Mouse (Mus musculus): ENCODE measurements at regions not wholly inside any gene's neighbourhood (a gene's known extent, or its start where the extent isn't known, plus 50 kb on each side); places are given as distances from the start of the nearest gene placed in this dataset.
"Not testable (repeated sequence)": the region's sequence is repeated elsewhere in the genome, so short reads cannot be mapped to it uniquely, and the experiment has no call there.

DNA sequence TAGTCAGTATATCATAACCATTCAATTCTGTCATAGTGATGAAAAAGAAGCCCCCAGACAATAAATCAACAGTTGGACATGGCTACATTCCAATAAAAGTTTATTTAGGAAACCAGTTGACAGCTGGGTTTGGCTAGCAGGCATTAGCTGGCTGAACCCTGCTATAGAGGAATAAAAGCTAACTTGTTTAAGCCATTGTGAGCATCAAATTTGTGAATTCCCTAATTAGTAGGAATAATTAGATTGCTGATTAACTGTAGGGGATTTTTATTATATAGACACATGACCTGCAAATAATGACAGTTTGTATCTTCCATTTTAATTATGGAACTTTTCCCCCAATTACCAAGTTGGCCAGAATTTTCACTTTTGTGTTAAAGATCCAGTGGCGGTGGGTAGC lies 659.8 kb downstream of the Rwdd3 start:
- DNase-seq (ENCODE audit: low spot score in 2 of 2) = no peak

DNA sequence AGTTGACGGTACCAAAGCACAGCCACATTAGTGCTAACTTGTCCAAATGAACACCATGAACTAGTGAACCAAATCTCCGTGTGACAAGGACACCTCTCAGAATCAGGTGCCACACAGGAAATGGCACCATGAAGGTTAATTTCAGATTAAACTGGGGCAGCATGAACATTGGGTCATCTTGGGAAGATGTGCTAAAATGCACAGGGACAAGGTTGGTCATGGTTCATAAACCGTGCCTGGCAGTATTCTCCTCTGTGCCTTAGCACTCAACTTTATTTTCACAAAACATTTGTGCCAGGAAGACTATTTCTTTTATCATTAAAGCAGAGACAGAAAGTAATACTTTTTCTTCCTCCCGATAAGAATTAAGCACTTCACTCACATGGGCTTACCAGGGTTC lies 672.6 kb downstream of the Rwdd3 start:
- no peak for DNase-seq (ENCODE audit: low spot score in 2 of 2)

DNA sequence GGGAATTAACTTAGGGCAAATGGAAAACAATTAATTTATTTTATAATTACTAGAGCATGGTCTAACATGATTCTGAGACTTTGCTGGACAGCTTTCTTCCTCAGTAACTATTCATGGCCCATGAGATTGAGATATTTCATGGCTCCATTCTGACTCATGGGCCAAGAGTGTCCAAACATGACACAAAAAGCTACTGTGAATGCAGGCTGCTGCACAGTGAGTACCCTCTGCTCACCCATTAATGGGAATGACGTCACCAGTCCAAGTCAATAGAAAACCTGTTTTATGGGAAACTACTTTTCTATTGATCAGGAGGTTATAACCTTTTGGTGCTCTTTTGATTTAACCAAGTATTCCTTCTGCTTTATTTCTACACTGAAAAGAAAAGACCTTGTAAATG lies 693.6 kb downstream of the Rwdd3 start:
- DNase-seq (ENCODE audit: low spot score in 2 of 2) = no peak

DNA sequence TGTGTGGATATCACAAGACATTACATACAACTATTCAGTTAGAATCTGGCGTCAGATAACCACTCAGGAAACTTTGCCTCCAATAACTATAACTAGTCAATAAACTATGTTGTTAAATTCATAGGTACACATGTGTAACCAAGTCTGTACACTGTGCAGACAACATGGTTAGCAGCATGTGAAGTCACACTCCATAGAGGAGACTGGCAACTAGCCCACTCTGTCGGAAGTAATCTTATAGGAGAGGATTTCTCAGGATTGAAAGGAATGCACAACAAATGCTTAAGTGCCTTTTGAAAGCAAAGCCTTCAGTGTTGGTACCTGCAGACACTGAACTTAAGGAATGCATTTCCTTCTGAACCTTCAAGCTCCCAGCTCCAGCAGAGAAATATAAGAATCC lies 693.0 kb upstream of the Ptbp2 start:
- no peak for DNase-seq (ENCODE audit: low spot score in 2 of 2)

DNA sequence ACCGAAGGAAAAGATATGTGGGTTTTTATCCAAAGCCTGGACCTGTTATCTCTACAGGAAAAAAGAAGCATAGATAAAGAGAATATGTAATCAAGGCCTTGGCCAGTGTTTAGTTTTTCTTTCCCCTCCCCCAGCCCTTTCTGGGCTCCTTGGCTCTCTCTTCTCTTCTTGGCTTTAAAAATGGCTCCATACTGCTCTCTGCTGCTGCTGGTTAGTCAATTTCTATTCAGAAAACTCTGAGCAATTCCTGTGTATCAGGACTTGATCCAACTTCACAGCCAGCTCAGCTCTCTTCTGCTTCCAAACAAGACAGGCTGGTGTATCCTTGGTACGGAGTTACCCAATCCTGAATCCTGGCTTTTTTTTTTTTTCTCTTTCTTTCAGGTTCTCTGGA lies 689.4 kb upstream of the Ptbp2 start:
- no peak for DNase-seq (ENCODE audit: low spot score in 2 of 2)

DNA sequence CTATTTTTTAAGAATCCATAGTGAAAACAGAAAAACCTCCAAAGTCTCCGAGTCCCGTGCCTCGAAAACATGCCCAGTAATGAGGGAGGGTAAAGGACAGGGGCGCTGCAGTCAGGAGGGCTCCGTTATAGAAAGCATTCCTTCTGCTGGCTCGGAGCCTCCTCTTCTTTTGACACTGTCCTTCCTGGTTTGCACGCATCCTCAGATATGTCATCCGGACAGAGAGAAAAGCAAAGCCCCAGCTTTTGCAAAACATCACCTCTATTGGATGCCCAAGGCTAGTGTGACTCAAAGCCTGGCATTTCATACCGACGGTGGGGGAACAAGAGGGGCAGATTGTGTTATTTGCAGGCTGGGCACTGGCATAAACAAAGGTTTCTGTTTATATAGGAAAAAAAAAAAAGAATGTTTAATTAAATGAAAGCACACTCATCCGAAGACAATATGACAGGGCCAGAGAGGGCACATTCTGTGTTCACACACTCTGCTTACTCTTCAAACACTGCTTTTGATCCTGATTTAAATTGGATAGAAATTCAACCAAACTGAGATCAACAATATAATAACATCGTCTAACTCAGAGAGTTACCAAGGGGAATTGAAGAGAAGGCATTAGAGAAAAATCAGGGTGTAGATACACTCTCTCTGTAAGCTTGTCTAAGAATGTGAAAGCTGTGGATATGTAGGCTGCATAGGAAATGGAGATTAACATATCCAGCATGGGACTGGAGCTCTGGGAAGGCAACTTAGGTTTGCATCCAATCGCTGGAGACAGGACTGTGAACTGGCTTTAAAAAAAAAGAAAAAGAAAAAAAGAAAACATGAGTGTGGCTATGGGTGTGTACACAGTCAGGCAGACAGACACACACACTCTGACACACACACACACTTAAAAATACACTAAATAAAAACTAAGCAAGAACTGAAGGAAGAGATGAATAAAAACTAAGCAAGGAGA lies 688.7 kb upstream of the Ptbp2 start:
- DNase-seq (ENCODE audit: low spot score in 2 of 2) = no peak

DNA sequence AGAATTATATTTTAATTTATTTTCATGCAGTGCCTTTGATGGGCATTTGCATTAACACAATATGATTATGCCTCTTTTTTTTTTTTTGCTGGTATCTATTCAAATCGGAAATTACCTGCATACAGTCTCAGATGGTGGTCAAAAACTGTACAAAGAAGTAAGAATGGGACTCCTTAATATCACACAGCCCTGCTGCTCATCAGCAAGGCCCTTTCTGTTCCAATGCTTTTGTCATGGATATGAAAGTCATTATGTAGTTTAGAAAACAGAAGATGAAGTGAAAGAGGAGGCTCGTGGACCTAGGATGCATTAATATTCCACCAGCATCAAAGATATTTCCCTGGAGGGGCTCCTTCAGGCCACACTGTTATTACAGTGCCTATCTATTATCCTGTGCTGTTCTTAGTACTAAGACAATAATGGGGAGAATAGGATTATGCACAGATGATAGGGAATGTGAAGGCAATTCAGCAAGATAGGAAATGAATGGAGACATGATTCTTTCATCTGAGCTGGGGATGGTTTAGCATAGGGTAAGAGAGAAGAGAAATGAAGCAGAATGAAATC lies 687.7 kb upstream of the Ptbp2 start:
- no peak for DNase-seq (ENCODE audit: low spot score in 2 of 2)

DNA sequence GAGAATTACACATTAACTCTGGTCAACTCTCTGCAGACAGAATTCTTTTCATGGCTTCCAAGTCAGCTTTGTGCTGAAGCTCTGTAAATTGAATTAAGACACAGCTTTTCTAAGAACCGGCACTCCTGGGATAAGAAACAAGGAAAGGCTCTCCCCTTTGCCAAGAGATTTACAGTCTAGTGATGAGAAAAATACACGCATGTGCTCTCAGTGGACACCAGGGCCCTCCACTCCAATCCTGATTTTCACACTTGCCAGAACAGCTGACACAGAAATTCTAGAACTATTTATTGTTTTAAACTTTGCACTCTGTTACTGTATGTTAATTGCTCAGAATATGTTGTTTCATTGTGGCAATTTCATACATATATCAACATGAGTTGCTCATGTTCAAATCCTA lies 684.6 kb upstream of the Ptbp2 start:
- DNase-seq (ENCODE audit: low spot score in 2 of 2) = no peak

DNA sequence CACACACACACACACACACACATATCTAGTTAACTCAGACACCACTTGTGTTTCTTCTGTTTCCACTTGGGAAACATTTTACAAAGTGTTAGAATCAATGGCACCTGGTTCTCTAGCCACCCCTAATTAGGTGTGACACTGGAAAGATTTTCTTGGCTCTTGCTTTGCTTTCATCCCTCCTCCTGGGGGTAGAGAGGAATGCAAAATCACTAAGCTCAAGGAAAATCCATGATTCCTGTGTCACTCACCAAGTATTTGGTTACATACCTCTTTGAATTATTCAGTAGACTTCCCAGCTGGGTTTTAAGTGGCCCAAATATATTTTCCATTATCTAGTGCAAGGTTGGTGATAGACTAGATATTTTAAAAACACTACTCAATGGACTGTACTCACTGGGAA lies 676.5 kb upstream of the Ptbp2 start:
- DNase-seq (ENCODE audit: low spot score in 2 of 2) = no peak

DNA sequence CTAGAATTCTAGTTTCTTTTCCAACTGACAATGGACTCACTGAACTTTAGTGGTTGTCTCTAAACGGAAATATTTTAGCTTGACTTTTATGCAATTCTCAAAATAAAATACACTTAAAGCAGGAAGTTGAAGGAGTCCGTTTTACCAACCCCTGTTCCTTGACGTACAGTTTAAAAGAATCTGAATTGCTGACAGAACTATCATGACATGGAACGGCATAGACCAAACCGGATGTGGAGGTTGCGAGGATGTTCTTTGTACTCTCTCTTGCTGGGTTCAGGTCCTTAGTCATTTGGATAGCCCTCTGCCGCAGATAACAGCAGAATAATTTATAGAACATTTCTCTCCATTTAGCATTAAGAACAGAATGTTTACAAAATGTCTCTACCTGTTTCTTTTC lies 673.6 kb upstream of the Ptbp2 start:
- DNase-seq (ENCODE audit: low spot score in 2 of 2) = no peak

DNA sequence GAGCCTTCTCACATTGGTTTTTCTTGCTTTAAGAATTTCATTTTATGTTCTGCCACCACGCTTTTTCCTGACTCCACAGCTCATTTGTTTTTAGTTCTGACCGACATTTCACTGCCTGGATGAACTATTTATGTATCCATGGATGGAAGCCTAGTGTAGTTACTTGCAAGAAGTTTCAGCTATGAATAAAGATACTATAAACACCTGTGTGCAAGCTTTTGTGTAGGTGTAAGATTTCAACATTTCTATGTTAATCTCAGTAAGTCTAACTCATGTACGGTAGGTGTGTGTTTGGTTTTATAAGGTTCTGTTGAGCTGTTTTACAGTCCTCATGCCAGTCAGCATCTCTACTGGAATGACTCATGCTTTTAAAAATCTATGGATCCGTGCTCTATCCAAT lies 656.9 kb upstream of the Ptbp2 start:
- DNase-seq (ENCODE audit: low spot score in 2 of 2) = no peak

DNA sequence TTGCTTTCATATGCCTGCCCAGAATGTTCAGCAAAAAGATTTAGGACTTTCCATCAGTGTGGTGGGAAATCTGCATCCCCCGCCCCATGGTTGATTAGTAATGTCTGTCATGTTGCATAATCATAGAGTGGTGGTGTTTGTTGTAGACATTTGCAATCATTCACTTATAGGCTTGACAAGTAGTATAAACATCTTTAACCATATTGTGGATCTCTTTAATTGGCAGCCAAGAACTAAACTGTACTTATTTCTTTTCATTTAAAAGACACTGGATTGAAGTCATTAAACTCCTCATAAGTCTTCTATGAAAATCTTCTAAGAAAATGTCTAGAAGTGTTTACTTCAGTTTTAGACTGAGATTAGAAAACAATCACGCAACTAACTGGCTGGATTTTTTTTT lies 646.0 kb upstream of the Ptbp2 start:
- DNase-seq (ENCODE audit: low spot score in 2 of 2) = no peak

DNA sequence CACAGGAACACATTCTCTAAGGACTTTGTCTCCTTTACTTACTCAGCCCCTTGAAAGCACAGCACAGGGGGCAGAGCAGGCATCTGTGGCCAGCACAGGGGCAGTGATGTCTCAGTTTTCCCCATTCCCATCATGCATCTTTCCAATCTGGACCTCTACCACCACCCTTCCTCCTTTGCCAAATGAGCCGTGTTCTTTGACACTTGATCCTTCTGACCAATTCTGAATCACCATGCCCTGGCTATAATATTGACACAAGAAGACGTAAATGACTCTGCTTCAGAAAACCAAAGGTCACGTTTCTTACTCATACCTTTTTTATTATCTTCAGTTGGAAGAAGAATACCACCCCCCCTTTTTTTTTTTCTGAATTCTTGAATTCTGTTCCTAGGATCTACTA lies 632.4 kb upstream of the Ptbp2 start:
- no peak for DNase-seq (ENCODE audit: low spot score in 2 of 2)

DNA sequence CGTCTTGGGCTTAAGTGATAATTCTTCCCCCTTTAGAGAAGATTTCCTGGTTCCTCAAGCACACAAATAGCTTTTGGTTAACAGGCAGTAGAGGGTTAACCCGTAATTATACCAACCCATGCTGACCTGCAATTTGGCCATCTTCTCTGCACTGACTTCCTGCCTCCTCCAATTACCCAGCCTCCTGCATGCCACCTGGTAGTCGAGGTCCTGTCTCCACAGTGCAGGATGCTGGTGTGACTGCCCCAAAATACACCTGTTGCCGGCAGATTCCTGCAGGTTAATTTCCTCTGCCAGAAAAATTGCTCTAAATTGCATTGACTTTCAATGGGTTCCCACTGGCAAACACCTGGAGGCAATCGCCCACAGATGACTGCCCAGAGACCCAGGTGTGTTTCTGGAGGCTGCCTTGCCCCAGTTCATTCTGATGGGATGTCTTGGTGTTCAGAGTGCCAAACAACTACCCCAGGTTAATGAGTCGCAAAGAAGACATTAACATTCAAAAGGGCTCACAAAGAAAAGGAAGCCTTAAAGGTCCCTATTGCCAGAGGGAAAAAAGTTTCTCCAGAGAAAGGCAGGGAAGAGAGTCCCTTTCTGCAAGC lies 591.5 kb upstream of the Ptbp2 start:
- no peak for DNase-seq (ENCODE audit: low spot score in 2 of 2)

DNA sequence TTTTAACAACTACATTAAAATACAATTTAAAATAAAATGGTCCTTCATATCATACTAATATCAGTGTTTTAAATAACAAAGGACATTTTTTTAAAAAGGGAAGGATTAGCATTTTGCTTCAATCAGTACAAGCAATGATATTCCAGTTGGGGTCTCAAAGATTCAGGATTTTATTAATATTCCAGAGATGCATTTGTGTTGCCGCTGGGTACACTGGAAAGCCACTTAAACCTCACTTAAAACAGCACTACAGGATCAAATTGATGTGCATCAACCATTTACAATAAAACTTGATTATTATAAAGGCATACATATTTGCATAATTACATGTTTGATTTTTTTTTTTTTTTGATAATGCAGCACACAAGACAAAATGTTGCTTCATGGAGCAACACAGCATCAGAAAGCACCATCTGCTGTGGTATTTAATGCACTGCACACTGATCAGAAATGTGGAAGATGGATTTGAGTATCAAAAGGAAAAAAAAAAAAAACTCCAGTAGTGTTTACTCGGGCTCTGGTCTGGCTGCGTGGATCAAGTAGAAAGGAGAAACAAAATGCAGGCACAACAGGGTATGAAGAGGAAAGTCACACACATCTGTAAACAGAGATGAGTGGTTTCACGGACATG lies 558.6 kb upstream of the Ptbp2 start:
- DNase-seq (ENCODE audit: low spot score in 2 of 2) = no peak

DNA sequence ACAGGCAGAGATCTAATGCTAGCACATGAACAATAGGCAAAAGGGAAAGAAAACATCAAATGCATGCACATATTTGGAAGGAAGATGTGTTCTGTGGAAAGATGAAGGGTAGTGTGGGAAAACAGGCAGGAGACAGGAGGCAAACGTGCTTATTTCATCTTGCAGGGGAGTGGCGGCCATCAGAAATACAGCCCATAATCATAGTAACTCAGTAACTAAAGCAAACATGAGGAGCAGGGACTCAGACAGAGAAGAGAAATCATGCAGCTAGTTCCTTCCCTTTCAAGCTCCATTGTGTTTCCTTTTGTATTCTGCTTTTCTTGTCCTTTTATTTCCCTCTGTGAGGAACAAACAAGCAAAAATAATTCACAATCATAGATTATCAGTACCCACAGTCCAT lies 557.6 kb upstream of the Ptbp2 start:
- DNase-seq (ENCODE audit: low spot score in 2 of 2) = no peak

DNA sequence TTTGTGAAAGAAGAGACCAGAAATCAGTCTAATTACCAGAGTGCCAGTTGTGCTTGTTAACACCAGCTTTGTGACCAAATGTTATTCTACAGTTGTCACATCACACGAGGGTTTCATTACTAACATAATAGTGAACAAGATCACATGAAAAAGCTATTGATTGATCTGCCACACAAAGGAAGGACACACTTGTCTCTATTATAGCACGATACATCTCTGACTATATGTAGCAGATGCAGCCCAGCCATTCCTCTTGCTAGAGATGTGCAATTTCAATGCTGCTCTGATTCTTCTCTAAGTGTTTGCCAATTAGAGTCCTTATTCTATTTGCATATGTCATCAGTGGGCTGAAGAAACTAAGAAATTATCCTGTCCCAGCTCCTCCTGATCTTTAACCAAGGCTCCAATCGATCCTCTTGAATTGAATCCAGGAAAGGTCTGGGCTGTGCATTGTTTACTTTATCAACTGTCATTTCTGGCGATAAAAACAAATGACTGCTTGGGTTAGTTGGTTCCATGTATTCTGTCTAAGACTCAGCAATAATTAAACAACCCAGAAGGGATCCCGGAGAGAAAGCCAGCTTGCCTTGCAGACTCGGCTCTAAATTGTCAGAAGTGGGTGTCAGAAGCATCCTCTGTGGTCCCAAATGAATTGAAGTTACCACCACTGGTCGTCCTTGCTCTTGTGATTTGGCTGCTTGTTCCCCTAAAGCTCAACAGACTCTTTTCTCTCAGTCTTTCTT lies 551.7 kb upstream of the Ptbp2 start:
- no peak for DNase-seq (ENCODE audit: low spot score in 2 of 2)

DNA sequence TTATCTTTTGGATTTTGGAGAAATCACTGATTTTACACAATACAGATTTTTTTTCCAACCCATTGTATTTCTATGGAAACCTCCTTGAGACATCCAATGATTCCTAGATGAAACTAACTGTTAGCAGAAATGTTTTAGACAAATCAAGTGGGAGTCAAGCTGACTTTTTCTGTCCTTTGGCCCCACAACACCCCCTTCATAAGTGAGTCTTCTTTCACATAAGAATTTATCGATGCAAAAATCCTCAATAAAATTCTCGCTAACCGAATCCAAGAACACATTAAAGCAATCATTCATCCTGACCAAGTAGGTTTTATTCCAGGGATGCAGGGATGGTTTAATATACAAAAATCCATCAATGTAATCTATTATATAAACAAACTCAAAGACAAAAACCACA lies 522.8 kb upstream of the Ptbp2 start:
- DNase-seq (ENCODE audit: low spot score in 2 of 2) = not testable (repeated sequence)

DNA sequence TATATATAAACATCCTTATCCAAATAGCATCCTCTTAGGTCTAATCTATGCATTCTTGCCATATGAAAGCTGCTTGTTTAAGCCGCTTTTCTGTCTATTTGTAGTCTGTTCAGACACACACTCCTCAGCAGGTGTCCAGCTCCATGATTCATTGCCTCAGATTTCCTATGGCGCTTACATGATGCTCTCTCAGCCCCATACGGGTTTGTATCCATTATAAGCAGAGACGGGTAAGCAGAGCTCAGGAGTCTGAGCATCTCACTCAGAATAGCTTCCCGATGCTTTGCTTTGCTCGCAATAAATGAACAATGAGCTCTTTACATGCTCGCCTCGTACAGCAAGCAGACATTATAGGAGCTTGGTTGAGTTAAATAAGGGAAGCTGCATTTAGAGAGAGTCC lies 521.3 kb upstream of the Ptbp2 start:
- no peak for DNase-seq (ENCODE audit: low spot score in 2 of 2)

Data from spleen, postnatal 36 days (tissue).